Mouse (Mus musculus): Measurements from ENCODE around the gene Stim2.

Gene Stim2

DNA sequence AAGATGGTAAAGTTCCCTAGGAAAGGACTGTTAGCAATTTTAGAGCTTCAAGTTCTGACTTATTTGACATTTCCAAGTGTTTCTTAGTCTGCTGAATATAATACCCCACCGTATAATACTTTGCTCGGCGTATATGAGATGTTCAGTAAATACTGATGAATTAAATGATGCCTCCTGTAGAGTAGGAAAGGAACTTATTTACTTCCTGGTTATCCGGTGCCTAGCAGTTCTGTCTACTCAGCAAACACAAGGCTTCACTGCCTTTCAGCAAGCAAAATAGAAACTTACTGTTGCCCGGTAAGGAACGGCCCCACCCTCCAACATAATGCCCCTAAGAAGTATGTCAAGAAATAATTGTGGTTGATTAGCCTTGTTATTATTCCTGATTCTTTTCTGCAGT lies 1.5 kb upstream of the Stim2 start:
- DNase-seq: no peak

- DNase-seq: peak; percentile 70
Observed at GRCm38 (mm10) chr5:53998743-53999460, 603 bp downstream of the Stim2 start.

DNA sequence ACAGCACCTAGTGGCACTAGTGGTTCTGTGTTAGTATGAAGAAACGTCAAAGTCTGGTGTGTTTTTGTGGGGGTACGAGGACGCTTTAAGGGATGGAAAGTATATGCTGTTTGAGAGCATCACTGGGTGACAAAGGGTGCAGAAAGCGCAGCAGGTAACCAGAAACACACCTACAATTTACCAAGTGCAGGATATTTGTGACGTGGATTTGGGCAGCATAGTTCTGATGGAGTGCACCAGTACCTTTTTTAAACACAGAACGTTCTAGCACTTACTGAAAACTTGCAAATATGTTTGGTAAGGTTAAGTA lies 1.1 kb downstream of the Stim2 start:
- DNase-seq: no peak

DNA sequence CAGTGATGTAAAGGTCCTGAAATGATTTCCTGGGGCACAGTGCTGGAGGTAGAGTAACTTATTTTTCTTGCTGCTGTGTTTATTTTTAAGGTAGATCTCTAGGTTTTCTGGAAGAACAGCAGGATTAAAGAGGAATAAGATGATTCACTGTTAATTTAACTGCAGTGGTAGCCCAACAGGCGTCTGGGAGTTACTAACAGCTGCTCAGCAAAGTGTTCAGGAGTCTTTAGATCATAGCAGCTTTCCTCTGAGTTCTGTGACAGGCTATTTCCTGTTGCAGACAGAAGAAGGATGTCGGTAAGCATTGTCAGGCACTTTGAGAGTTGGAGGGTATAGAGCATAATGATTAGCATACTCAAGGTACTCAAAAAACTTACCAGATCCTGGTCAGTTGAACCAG lies 1.5 kb downstream of the Stim2 start:
- peak; percentile 40 for DNase-seq

DNA sequence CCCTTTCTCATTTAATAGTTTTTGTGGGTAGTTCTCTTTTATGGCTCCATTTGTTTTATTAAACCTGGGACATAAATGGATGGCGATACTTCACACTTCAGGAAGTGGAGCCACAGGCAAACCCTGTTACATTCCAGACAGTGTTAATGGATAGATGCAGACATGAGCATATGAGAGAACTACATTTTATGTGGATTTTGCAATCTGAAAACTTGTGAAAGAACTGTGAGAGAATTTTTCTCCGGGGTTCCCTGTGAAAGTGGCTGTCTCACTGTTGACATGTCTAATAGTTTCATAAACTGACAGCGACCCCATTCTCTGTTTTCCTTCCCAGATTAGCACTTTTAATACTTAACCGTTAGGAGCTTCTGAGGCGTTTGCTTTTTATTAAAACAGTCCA lies 2.7 kb downstream of the Stim2 start:
- no peak for DNase-seq

DNA sequence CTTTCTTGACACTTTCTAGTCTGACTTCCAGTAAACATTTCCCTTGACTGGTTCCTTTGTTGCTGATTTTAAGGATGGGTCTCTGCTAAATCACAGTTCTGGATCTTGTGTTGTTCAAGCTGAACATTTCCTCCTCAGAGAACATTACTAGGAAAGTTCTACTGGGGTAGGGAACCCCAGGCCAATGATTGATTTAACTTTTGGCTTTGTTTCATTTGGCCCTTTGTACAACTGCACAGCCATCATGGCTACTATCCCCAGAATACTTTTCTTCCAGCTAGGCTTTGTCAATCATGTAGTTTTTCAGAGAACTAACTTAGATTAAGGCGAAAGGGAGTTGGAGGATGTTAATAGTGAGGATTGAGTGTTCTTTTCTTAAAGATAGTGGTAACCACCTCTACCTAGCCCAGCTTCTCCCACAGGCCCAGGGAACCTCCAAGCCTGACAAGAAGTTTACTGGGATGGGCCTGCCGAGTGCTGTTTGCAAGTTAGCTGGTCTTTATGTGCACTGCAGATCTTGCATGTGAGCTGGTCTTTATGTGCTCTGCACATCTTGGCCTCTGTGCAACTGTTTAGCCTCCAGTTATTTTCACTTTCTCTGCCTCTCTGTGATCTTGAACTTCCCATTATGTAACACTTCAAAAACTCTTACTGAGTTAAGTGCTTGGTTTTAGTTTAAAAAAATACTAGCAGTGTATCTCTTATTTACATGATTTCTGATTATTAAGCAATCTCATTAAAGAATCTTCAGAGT lies 7.0 kb downstream of the Stim2 start:
- DNase-seq: no peak

- DNase-seq: no peak
Observed at GRCm38 (mm10) chr5:54005865-54006225, 7.5 kb downstream of the Stim2 start.

- DNase-seq: no peak
Observed at GRCm38 (mm10) chr5:54006845-54007244, 8.5 kb downstream of the Stim2 start.

DNA sequence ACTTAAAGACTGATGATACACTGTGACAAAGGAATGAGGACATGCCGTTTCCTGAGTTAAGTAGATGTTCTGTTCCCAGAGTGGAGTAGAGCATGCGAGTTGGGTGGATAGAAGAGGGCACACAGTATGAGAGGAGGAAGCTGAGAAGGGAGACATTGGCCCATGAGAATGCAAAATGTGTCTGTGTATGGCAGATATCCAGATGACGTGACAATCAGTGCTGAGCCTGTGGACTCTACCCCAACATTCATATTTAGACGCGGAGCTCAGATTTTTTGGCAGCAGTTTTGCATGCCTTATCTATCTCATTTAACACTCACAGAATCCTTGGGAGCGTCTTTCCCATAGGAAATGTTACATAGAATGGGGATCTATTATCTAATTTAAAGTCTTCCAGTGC lies 9.3 kb downstream of the Stim2 start:
- no peak for DNase-seq

- DNase-seq: no peak
Observed at GRCm38 (mm10) chr5:54013271-54013670, 15.0 kb downstream of the Stim2 start.

DNA sequence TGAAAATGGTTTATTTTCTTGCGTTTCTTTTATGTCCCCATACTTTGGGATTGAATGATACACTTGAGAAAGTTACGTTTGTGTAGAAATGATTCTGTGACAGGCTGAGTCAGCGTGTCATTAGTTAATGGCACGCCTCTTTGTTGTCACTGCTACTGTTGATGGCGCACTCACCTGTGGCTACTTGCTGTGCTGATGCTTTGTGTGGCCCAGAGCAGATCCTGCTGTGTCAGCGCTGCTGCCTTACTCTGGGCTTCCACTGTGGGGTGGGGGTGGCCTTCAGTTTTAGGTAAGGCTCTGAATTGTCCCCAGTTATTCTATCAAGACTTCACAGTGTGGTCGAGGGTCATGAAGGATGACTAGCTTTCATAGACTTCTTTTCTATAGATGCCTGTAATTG lies 18.8 kb downstream of the Stim2 start:
- DNase-seq: no peak

DNA sequence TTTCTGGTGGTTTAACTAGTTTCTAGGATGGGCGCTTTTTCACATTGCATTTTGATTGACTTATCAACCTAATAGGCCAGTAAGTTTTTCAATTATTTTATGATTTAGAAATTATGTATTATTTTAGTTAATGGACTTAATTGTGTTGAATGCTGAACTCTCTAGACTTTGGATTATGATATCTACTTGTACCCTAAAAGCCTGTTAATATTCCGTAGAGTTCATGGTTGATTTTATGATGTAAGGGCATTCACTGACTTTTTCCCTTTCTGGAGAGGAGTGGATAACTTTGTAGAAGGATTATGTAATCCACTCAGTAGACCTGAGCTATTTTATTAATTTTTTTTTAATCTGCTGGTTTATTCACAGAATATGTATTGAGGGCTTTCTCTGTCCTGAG lies 20.6 kb downstream of the Stim2 start:
- DNase-seq: no peak

GRCm38 (mm10) chr5:54019546-54019945 lies 21.2 kb downstream of the Stim2 start:
- no peak for DNase-seq

DNA sequence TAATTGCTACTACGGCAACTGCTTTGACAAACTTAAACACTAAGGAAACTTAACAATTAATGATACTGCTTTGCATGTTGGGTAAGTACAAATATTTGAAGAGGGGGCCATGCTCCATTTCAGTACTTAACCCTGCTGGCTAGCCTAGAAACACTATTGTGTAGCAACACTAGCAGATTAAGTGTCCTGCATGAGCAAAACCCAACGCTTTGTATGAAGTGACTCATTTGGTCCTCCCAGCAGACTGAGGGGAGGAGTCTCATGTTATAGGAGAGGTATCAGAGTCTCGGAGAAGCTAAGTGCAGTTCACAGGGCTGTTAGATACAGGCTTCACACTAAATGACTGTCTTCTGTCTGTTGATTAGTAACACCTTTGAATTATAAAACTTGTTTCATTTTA lies 26.3 kb downstream of the Stim2 start:
- DNase-seq: no peak

- no peak for DNase-seq
Observed at GRCm38 (mm10) chr5:54025630-54026029, 27.3 kb downstream of the Stim2 start.

DNA sequence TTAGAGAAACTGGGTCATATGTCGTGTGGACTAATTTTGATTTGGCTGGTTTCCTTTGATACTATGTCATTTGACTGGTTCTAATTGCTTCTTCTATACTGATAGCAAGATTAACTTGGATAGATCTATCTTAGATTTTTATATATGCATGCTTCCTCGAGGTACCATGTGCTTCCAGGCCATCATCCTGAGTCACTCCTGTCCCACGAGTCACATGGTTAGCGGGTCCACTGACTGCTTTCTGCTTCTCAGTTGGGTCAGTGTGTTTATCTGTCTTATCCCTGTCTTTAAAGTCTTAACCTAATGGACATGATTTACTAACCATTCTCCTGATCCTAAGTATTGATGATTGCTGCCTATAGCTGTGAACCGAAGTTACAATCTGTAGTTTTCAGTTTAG lies 34.9 kb downstream of the Stim2 start:
- no peak for DNase-seq

- no peak for DNase-seq
Observed at GRCm38 (mm10) chr5:54034680-54035079, 36.4 kb downstream of the Stim2 start.

- DNase-seq: no peak
Observed at GRCm38 (mm10) chr5:54038615-54039014, 40.3 kb downstream of the Stim2 start.

DNA sequence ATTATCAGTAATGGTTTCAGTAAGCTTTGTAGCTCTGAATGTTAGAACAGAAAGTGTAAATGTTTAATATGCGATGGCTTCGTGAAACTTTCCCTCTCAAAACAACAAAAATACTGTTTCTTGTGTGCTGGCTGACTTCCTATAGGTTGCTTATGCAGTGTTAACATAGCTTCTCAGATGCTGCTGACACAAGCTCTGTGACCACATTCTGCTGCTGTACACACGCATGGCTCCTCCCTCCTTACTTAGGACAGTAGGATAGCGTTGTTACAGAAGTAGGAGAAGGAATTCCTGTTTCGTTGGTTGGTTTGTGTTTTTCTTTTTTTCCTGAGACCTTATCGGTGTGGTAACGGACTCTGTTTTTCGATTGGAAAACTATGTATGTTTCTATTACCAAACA lies 42.2 kb downstream of the Stim2 start:
- no peak for DNase-seq

GRCm38 (mm10) chr5:54042013-54042412 lies 43.7 kb downstream of the Stim2 start:
- no peak for DNase-seq

GRCm38 (mm10) chr5:54045523-54045922 lies 47.2 kb downstream of the Stim2 start:
- peak; percentile 23 for DNase-seq

DNA sequence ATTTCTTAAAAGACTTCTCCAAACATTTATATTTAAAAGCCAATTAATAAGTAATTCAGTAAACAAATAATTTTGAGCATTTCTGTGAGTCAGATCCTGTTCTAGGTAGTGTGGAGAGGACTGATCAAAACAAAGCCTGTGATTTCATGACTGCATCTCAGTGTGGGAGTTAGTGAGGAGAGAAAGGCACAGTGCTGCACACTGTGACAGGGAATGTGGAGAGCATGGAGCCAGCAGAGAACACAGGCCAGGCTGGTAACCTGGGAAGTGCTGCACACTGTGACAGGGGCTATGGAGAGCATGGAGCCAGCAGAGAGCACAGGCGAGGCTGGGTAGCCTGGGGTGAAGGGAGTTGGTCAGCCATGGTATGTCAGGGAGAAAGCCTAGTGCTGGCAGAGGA lies 48.1 kb downstream of the Stim2 start:
- no peak for DNase-seq

DNA sequence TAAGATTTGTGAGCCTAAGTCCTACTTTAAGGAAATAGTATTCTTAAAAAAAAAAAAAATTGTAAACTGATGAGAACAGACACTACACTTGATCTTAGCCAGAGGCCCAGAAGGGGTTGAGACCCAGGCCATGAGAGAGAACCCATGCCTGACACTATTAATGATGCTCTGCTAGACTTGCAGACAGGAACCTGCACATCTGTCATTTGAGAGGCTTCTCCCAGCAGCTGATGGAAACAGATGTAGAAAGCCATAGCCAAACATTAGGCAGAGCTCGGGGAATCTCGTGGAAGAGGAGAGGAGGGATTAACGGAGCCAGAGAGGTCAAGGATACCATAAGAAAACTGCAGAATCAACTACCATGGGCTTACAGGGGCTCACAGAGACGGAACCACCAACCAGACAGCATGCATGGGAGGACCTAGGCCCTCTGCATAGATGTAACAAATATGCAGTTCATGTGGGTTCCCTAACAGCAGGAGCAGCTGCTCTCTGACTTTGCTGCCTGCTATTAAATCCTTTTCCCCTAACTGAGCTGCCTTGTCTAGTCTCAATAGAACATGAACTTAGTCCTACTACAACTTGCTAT lies 50.9 kb downstream of the Stim2 start:
- no peak for DNase-seq

- no peak for DNase-seq
Observed at GRCm38 (mm10) chr5:54049940-54050339, 51.6 kb downstream of the Stim2 start.

GRCm38 (mm10) chr5:54051056-54051455 lies 52.8 kb downstream of the Stim2 start:
- no peak for DNase-seq
